Mouse (Mus musculus) liver, embryonic 14.5 days (tissue): ENCODE results near the gene Gramd1a. TPM values are rescaled to one million over a fixed set of nuclear protein-coding genes. Genes with fewer than 3 reads are reported as not detected.
A peak's percentile ranks its signal among the peaks of the same experiment; 100 is the strongest.

Experiments
- ATAC-seq: fragments of 200-750 bp; cut with Nextera tagmentation; 2 replicates; pipeline ENCODE4 v1.8.0; 2017; ENCODE audit warnings: moderate number of reproducible peaks, mild to moderate bottlenecking, moderate library complexity; ENCODE audit not compliant: insufficient read depth
- DNase-seq, 3 experiments: peaks; one replicate each; pipeline ENCODE4 v3.0.0-alpha.2; 2012 to 2013; ENCODE audit warnings: low read depth in 3 of 3, low spot score in 3 of 3
- H3K27ac ChIP-seq: fragments of 300-500 bp; sonication (generic); 2 replicates; pipeline ENCODE4 v1.5.1; 2014; ENCODE audit warnings: moderate library complexity, mild to moderate bottlenecking, control low read depth, inconsistent platforms
- H3K27me3 ChIP-seq: fragments of 300-500 bp; sonication (generic); 2 replicates; pipeline ENCODE4 v1.6.1; 2014; ENCODE audit warnings: mild to moderate bottlenecking, low read length, moderate library complexity; ENCODE audit not compliant: control insufficient read depth, insufficient read depth
- H3K36me3 ChIP-seq: fragments of 300-500 bp; sonication (generic); replicated peaks from 2 replicates; pipeline ENCODE4 v1.6.1; 2014; ENCODE audit warnings: low read depth; ENCODE audit not compliant: control insufficient read depth, insufficient read depth
- H3K4me1 ChIP-seq, 2 experiments: fragments of 200-500 bp in 1 of 2; fragments of 300-500 bp in 1 of 2; sonication (generic) in 1 of 2; replicated peaks; 2 replicates each; pipeline ENCODE4 v1.6.1; 2012 to 2014; ENCODE audit warnings: antibody characterized with exemption in 1 of 2, inconsistent platforms in 1 of 2, low read length in 1 of 2; ENCODE audit not compliant: control insufficient read depth in 2 of 2, insufficient read depth in 2 of 2
- H3K4me2 ChIP-seq: fragments of 300-500 bp; sonication (generic); 2 replicates; pipeline ENCODE4 v1.6.1; 2014; ENCODE audit warnings: low read depth, mild to moderate bottlenecking, control low read depth, moderate library complexity
- H3K4me3 ChIP-seq, 2 experiments: fragments of 200-500 bp in 1 of 2; fragments of 300-500 bp in 1 of 2; sonication (generic) in 1 of 2; 2 replicates each; pipeline ENCODE4 v1.5.1; 2012 to 2014; ENCODE audit warnings: low read depth in 2 of 2, low read length in 2 of 2, mild to moderate bottlenecking in 2 of 2, control low read depth in 1 of 2, inconsistent platforms in 1 of 2, moderate library complexity in 1 of 2; ENCODE audit not compliant: insufficient read depth in 1 of 2
- H3K9ac ChIP-seq: fragments of 300-500 bp; sonication (generic); replicated peaks from 2 replicates; pipeline ENCODE4 v1.6.1; 2014; ENCODE audit warnings: mild to moderate bottlenecking, control low read depth, moderate library complexity
- H3K9me3 ChIP-seq: fragments of 300-500 bp; sonication (generic); 2 replicates; pipeline ENCODE4 v1.6.1; 2016; ENCODE audit warnings: low read length, mixed read lengths; ENCODE audit not compliant: control insufficient read depth
- CTCF ChIP-seq: IDR thresholded peaks from 2 replicates; pipeline ENCODE4 v1.5.1; 2016; ENCODE audit warnings: antibody characterized with exemption, low read depth, control low read depth
- EP300 ChIP-seq: IDR thresholded peaks from 2 replicates; pipeline ENCODE4 v1.6.1; 2016; ENCODE audit warnings: antibody characterized with exemption, low read depth
- WGBS: fragments of 180-500 bp; shearing (Covaris S2); extraction: QIAGEN DNeasy Blood & Tissue Kit; methylation state at CpG from one replicate; pipeline ENCODE4 v1.1.7; 2014; ENCODE audit not compliant: insufficient replicate concordance; 5-methylcytosine and 5-hydroxymethylcytosine counted together
- polyA plus RNA-seq, 2 experiments: library from polyadenylated mRNA; depleted of rRNA in 1 of 2; stranded (reverse) in 1 of 2; unstranded in 1 of 2; fragments of >200 nt; fragmentation: Nextera tagmentation in 1 of 2; extraction: Ambion mirVana in 1 of 2; gene quantifications; 2 replicates each; pipeline versions ENCODE4 v1.2.1 to v1.2.3; 2012 to 2014

The Gramd1a gene
- polyA plus RNA-seq, 2 experiments, result 8.5 to 19.1 TPM

DNA sequence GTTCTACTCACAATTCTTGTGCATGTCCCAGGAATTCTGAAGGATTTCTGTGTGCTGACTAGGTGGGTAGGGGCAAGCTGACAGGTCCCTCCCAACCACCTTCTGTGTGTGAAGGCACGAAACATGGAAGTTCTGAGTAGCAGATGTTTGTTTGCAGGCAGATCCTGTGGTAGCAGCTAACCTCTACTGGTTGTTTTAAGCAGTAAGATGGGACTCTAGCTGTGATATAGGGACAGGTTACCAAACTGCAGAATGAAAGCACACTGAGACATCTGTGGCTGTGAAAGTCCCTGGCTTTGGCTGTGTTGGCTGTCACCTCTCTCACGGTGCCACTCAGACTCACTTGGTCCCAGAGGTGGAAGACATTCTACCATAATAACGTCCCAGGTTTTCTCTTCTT is 5.5 kb upstream of the Gramd1a start:
- Histone ChIP-seq H3K9me3 (no peaks in the 10 kb centered on the region), H3K27me3 (no peaks in the 10 kb centered on the region), H3K36me3 (no peaks in the 10 kb centered on the region), H3K4me1 (peaks cover 0 to 10% of the 10 kb centered on the region in 2 experiments; a peak in 2 of 4 replicates), H3K9ac (no peak overlapping the region), H3K4me3 (no peak overlapping the region), H3K4me2 (no peak overlapping the region), H3K27ac (no peak overlapping the region)
- 36% methylated on average over 3 of the region's 3 CpGs for WGBS
- no peak for DNase-seq
- ATAC-seq, result no peak
- TF ChIP-seq CTCF (no peak), EP300 (no peak)

DNA sequence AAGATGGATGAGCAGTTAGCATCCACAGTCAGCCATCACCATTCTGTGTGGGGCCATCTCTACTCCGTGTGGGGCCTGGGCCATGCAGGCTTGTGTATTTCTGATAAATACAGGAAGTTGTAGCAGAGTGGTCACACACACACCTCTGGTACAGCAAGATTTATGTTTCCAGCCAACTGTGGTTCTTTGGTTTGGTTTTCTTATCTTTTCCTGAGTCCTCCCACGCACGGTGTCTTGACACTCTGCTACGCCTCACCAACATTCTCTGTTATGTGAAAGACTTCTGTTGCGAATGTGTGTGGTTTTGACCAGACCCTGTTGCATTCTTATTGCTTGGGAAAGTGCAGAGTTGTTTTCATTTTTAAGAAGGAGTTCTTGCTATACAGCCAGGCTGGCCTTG is 5.1 kb upstream of the Gramd1a start:
- Histone ChIP-seq H3K36me3 (no peaks in the 10 kb centered on the region), H3K9me3 (no peaks in the 10 kb centered on the region), H3K27ac (no peak overlapping the region), H3K27me3 (no peaks in the 10 kb centered on the region), H3K9ac (no peak overlapping the region), H3K4me2 (no peak overlapping the region), H3K4me1 (peaks cover 0 to 12% of the 10 kb centered on the region in 2 experiments; a peak in 2 of 4 replicates), H3K4me3 (no peak overlapping the region)
- WGBS, result 11% methylated on average over 5 of the region's 5 CpGs
- TF ChIP-seq EP300 (no peak), CTCF (no peak)
- ATAC-seq, result peak; percentile 43; the same call in 1 of the 2 replicates
- no peak for DNase-seq

DNA sequence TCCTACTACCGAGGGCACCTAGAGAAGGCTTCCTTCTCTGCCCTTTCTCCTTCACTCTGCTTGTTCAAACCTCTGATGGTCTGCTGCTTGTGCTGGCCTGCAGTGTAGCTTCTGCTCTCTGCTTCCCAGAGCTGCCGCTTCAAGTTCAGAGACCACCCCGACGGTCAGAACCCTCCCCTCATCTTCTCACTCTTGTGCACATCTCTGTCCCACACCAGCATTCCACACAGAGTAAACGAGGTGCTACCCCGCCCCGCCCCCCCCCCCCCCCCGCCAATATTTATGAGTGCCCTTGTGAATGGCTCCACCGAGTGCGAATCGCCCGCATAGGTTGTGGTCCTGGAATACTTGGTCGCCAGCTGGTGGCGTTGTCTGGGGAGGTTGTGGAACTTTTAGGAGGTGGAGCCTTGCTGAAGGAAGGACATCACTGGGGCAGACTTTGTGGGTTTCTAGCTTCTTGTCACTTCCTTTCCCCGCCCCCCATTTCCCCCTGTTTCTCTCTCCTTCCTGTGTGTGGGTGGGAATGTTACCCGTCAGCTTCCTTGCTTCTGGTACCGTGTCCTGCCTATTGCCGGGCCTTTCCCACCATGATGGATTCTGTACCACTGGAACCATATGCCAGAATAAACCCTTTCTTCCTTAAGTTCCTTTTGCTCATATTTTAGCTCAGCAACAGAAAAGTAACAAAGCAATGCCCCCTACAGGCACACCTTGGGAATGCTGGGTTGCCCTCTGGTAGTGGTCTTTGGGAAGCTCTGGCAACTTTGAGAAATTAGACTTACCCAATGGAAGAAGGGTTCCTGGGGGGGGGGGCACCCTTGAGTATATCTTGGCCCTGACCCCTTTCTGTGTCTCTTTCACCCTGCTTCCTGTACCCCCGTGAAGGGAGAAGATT is 585 bp upstream of the Gramd1a start:
- H3K27ac ChIP-seq, result no peak overlapping the region
- TF ChIP-seq EP300 (no peak), CTCF (peak; percentile 44)
- H3K9me3 ChIP-seq, result no peaks in the 10 kb centered on the region
- H3K4me1 ChIP-seq, result peaks cover 0 to 22% of the 10 kb centered on the region in 2 experiments; a peak in 2 of 4 replicates
- no peak overlapping the region for H3K4me3 ChIP-seq
- DNase-seq, result no peak
- H3K9ac ChIP-seq, result no peak overlapping the region
- peak; percentile 38; the same call in 1 of the 2 replicates for ATAC-seq
- H3K4me2 ChIP-seq, result peak overlapping the region; percentile 41
- no peaks in the 10 kb centered on the region for H3K36me3 ChIP-seq
- no peaks in the 10 kb centered on the region for H3K27me3 ChIP-seq
- 7% methylated on average over 19 of the region's 19 CpGs for WGBS

DNA sequence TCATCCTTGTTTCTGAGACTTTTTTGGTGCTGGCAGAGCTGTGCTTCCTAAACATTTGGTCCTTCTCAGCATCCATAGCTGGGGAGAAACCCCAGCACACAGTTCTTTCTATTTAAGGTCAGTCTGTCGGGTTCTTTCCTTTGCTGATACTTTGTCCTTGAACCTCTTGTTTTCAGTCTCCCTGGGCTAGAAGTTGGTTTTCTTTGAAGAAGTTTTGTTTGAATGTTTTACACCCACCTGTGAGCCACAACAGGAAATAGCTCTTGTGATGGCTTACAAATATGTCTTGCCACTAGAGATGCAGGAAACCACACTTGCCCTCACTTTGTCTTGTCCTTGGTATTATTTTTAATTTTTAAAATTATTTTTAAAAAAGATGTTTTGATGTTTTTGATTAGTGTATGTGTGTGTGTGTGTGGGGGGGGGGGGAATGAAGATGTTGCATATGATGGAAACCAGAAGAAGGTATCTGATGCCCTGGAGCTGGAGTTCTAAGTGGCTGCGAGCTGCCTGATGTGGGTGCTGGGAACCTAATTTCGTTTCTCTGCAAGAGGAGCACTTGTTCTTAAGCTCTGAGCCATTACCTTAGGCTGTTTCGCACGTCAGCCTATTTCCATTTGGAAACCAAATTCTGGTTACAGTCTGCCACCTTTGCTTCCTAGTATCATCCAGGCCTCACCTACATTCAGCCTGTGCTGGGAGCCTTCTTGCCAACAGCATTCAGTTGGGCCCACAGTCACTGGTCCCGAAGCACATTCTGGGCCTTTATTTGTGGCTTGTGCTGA is 2.0 kb downstream of the Gramd1a start:
- H3K4me1 ChIP-seq, result peaks cover 0 to 25% of the 10 kb centered on the region in 2 experiments; a peak in 2 of 4 replicates

More for the DNA sequence above, 2.0 kb downstream of the Gramd1a start:
- no peak for TF ChIP-seq EP300
- TF ChIP-seq CTCF, result no peak
- Histone ChIP-seq H3K4me3 (no peak overlapping the region), H3K27me3 (no peaks in the 10 kb centered on the region), H3K36me3 (no peaks in the 10 kb centered on the region), H3K4me2 (no peak overlapping the region), H3K9me3 (no peaks in the 10 kb centered on the region), H3K27ac (no peak overlapping the region), H3K9ac (no peak overlapping the region)
- ATAC-seq, result no peak
- no peak for DNase-seq
- 76% methylated on average over 6 of the region's 6 CpGs for WGBS
